Mouse (Mus musculus): ENCODE measurements around the gene Zfp697. TPM values are rescaled to one million over a fixed set of nuclear protein-coding genes. Genes with fewer than 3 reads are reported as not detected.
A peak's percentile ranks its signal among the peaks of the same experiment; 100 is the strongest.

The Zfp697 gene
- polyA plus RNA-seq, 1 experiment from 2014 or later, result 6.2 TPM

- Histone ChIP-seq H3K4me2 (replicated peaks; ENCODE audit: low read depth) (peak overlapping the region; percentile 13; the same call in 1 of the 2 replicates), H3K27ac (ENCODE audit: low read depth, low read length) (no peak overlapping the region), H3K9me3 (ENCODE audit: control insufficient read depth) (no peaks in the 10 kb centered on the region), H3K4me3 (ENCODE audit: low read depth, low read length) (no peak overlapping the region), H3K36me3 (ENCODE audit: control insufficient read depth, insufficient read depth) (no peaks in the 10 kb centered on the region), H3K9ac (ENCODE audit: low read depth, low read length) (no peak overlapping the region), H3K27me3 (replicated peaks; ENCODE audit: control insufficient read depth, insufficient read depth, low read length) (no peaks in the 10 kb centered on the region), H3K4me1 (replicated peaks; ENCODE audit: control insufficient read depth, insufficient read depth, low read length) (peaks cover 12% of the 10 kb centered on the region; the same call in 1 of the 2 replicates)
- 40% methylated on average over 2 of the region's 2 CpGs for WGBS
- ATAC-seq, result peak; percentile 76
- TF ChIP-seq CTCF (IDR thresholded peaks at IDR 0.05; ENCODE audit: low read depth), result no peak
Observed at GRCm38 (mm10) chr3:98413733-98414132, 31.5 kb downstream of the Zfp697 start.

GRCm38 (mm10) chr3:98414296-98414695 is 32.0 kb downstream of the Zfp697 start:
- no peaks in the 10 kb centered on the region for H3K9me3 ChIP-seq (ENCODE audit: control insufficient read depth)
- no peaks in the 10 kb centered on the region for H3K27me3 ChIP-seq (replicated peaks; ENCODE audit: control insufficient read depth, insufficient read depth, low read length)
- H3K4me2 ChIP-seq (replicated peaks; ENCODE audit: low read depth), result 0 out of 2 replicates have a peak overlapping the region, but pooled peaks have one; percentile 13
- no peak for ATAC-seq
- no peak for TF ChIP-seq CTCF (IDR thresholded peaks at IDR 0.05; ENCODE audit: low read depth)
- no peak overlapping the region for H3K9ac ChIP-seq (ENCODE audit: low read depth, low read length)
- H3K27ac ChIP-seq (ENCODE audit: low read depth, low read length), result peak overlapping the region; percentile 66
- peaks cover 15% of the 10 kb centered on the region; the same call in 1 of the 2 replicates for H3K4me1 ChIP-seq (replicated peaks; ENCODE audit: control insufficient read depth, insufficient read depth, low read length)
- no peaks in the 10 kb centered on the region for H3K36me3 ChIP-seq (ENCODE audit: control insufficient read depth, insufficient read depth)
- WGBS, result 56% methylated on average over 3 of the region's 3 CpGs
- H3K4me3 ChIP-seq (ENCODE audit: low read depth, low read length), result no peak overlapping the region

GRCm38 (mm10) chr3:98416426-98417250 is 34.4 kb downstream of the Zfp697 start:
- 0 out of 2 replicates have a peak overlapping the region, but pooled peaks have one; percentile 35 for H3K27ac ChIP-seq (ENCODE audit: low read depth, low read length)

GRCm38 (mm10) chr3:98417328-98417727 is 35.1 kb downstream of the Zfp697 start:
- H3K9me3 ChIP-seq (ENCODE audit: control insufficient read depth), result no peaks in the 10 kb centered on the region
- WGBS, result 15% methylated on average over 4 of the region's 4 CpGs
- ATAC-seq, result peak; percentile 47

More at GRCm38 (mm10) chr3:98416426-98417250, 34.4 kb downstream of the Zfp697 start:
- WGBS, result 58% methylated on average over 5 of the region's 5 CpGs
- Histone ChIP-seq H3K4me1 (replicated peaks; ENCODE audit: control insufficient read depth, insufficient read depth, low read length) (peaks cover 18% of the 10 kb centered on the region; the same call in 1 of the 2 replicates), H3K4me2 (replicated peaks; ENCODE audit: low read depth) (no peak overlapping the region), H3K9me3 (ENCODE audit: control insufficient read depth) (no peaks in the 10 kb centered on the region), H3K4me3 (ENCODE audit: low read depth, low read length) (no peak overlapping the region), H3K9ac (ENCODE audit: low read depth, low read length) (no peak overlapping the region), H3K27me3 (replicated peaks; ENCODE audit: control insufficient read depth, insufficient read depth, low read length) (no peaks in the 10 kb centered on the region), H3K36me3 (ENCODE audit: control insufficient read depth, insufficient read depth) (no peaks in the 10 kb centered on the region)
- no peak for ATAC-seq
- no peak for TF ChIP-seq CTCF (IDR thresholded peaks at IDR 0.05; ENCODE audit: low read depth)

GRCm38 (mm10) chr3:98418991-98419785 is 36.9 kb downstream of the Zfp697 start:
- peak; percentile 32; the same call in 1 of the 2 replicates for ATAC-seq
- no peaks in the 10 kb centered on the region for H3K9me3 ChIP-seq (ENCODE audit: control insufficient read depth)
- H3K4me3 ChIP-seq (ENCODE audit: low read depth, low read length), result no peak overlapping the region
- 24% methylated on average over 6 of the region's 6 CpGs for WGBS
- no peaks in the 10 kb centered on the region for H3K36me3 ChIP-seq (ENCODE audit: control insufficient read depth, insufficient read depth)
- H3K9ac ChIP-seq (ENCODE audit: low read depth, low read length), result no peak overlapping the region
- no peaks in the 10 kb centered on the region for H3K27me3 ChIP-seq (replicated peaks; ENCODE audit: control insufficient read depth, insufficient read depth, low read length)
- no peak overlapping the region for H3K4me2 ChIP-seq (replicated peaks; ENCODE audit: low read depth)
- TF ChIP-seq CTCF (IDR thresholded peaks at IDR 0.05; ENCODE audit: low read depth), result no peak
- peak overlapping the region; percentile 57 for H3K27ac ChIP-seq (ENCODE audit: low read depth, low read length)
- H3K4me1 ChIP-seq (replicated peaks; ENCODE audit: control insufficient read depth, insufficient read depth, low read length), result peaks cover 17% of the 10 kb centered on the region; the same call in 1 of the 2 replicates

More at GRCm38 (mm10) chr3:98417328-98417727, 35.1 kb downstream of the Zfp697 start:
- no peak for TF ChIP-seq CTCF (IDR thresholded peaks at IDR 0.05; ENCODE audit: low read depth)
- Histone ChIP-seq H3K4me2 (replicated peaks; ENCODE audit: low read depth) (no peak overlapping the region), H3K36me3 (ENCODE audit: control insufficient read depth, insufficient read depth) (no peaks in the 10 kb centered on the region), H3K9ac (ENCODE audit: low read depth, low read length) (no peak overlapping the region), H3K4me3 (ENCODE audit: low read depth, low read length) (no peak overlapping the region), H3K4me1 (replicated peaks; ENCODE audit: control insufficient read depth, insufficient read depth, low read length) (peaks cover 18% of the 10 kb centered on the region; the same call in 1 of the 2 replicates), H3K27me3 (replicated peaks; ENCODE audit: control insufficient read depth, insufficient read depth, low read length) (no peaks in the 10 kb centered on the region), H3K27ac (ENCODE audit: low read depth, low read length) (0 out of 2 replicates have a peak overlapping the region, but pooled peaks have one; percentile 35)

- no peak overlapping the region for H3K4me3 ChIP-seq (ENCODE audit: low read depth, low read length)
- peak; percentile 65 for ATAC-seq
- H3K4me2 ChIP-seq (replicated peaks; ENCODE audit: low read depth), result no peak overlapping the region
- 0 out of 2 replicates have a peak, but pooled peaks cover 12% of the 10 kb centered on the region for H3K4me1 ChIP-seq (replicated peaks; ENCODE audit: control insufficient read depth, insufficient read depth, low read length)
- no peaks in the 10 kb centered on the region for H3K36me3 ChIP-seq (ENCODE audit: control insufficient read depth, insufficient read depth)
- H3K9ac ChIP-seq (ENCODE audit: low read depth, low read length), result no peak overlapping the region
- WGBS, result 42% methylated on average over 4 of the region's 4 CpGs
- H3K9me3 ChIP-seq (ENCODE audit: control insufficient read depth), result no peaks in the 10 kb centered on the region
- no peak overlapping the region for H3K27ac ChIP-seq (ENCODE audit: low read depth, low read length)
- no peak for TF ChIP-seq CTCF (IDR thresholded peaks at IDR 0.05; ENCODE audit: low read depth)
- no peaks in the 10 kb centered on the region for H3K27me3 ChIP-seq (replicated peaks; ENCODE audit: control insufficient read depth, insufficient read depth, low read length)
Observed at GRCm38 (mm10) chr3:98419786-98420070, 37.5 kb downstream of the Zfp697 start.

All from intestine, postnatal 0 days (tissue).